Mouse (Mus musculus) lung, postnatal 25 days (tissue): Measurements from ENCODE around the gene Cbs.
A peak's percentile ranks its signal among the peaks of the same experiment; 100 is the strongest.
"Not testable (repeated sequence)": the region's sequence is repeated elsewhere in the genome, so short reads cannot be mapped to it uniquely, and the experiment has no call there.

ENCODE experiments used
- DNase-seq: peaks from one replicate; pipeline ENCODE4 v3.0.0; 2022; ENCODE audit warnings: low spot score

The Cbs gene

DNA sequence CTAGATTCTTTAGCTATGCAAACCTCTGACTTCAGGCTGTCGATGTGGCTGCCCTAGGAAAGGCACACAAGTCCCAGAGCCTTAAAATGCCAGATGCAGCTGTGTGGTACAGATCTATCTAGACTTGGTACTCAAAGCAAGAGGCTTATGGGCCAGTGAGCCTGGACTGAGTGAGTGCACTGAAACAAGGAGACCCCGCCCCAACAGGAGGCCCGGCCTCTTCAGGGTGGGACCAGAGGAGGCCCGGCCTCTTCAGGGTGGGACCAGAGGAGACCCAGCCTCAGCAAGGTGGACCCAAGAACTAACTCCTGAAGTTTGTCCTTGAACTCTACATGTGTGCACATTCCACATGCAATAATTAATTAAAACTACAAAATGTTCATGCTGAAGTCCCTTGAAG lies 5.9 kb upstream of the Cbs start:
- DNase-seq: no peak

- no peak for DNase-seq
Measured at GRCm38 (mm10) chr17:31642331-31642730, 5.3 kb upstream of the Cbs start.

DNA sequence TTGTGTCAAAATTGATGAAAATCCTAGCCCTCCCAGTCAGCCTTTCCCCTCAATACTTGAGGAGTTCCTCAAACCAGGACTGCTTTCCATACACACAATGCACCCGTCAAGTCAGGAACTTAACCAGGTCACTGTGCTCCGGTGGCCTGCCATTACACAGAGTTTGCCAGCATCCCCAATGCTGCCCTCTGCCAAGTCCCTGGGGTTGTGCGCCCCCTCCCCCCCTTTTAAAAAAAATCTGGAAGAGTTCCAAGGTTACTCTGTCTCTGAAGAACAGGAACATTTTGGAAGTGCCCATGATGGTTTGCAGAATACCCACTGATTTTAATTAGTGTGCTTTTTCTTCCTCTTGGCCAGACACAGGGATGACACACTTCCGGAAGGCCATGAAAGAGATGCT lies 2.6 kb upstream of the Cbs start:
- DNase-seq: no peak

DNA sequence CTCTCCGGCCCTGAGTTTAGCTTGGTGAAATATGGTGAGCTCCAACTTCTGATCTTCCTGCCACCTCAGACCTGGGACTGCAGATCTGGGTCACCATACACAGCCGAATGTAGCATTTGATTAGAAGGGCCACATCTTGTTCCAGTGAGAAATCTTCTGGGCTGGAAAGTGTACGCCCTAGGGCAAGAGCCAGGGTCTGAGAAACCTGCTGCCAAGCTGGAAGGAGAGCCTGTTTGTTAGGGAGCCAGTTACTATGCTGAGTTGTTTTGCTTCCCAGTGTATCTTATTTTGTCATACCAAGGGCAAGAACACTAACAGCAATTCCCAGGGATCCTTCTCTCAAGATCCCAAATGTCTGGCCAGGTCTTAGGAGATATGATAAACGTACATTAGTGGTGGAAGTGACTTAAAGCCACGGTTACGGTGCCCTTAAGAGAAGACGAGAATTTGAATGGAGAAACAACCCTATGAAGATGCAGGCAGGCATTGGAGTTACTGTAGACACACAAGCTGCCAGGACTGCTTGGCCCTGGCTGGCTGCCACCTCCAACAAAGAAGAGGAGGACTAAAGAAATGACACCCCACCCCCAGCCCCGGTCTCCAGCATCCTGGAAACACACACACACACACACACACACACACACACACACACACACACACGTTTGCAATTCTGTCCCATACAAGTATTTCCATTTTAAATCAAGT lies 980 bp upstream of the Cbs start:
- no peak for DNase-seq

GRCm38 (mm10) chr17:31636277-31636941 lies 629 bp downstream of the Cbs start:
- DNase-seq: no peak

- no peak for DNase-seq
Measured at GRCm38 (mm10) chr17:31635781-31636180, 1.3 kb downstream of the Cbs start.

DNA sequence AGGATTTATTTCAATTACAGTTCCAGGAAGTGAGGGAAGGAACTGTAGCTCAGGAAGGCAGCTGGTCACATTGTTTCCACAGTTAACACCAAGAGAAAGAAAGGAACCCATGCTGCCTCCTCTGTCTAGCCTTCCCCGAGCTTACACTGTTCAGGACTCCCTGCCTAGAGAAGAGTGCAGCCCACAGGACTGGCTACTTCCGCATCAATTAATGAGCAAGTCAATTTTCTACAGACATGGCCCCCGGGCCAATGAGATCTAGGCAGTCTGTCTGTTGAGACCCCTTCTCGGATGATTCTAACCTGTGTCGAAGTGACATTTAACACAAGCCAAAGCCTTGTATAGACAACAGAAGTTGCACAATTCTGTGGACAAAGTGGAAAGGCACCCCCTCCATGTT lies 2.1 kb downstream of the Cbs start:
- no peak for DNase-seq

DNA sequence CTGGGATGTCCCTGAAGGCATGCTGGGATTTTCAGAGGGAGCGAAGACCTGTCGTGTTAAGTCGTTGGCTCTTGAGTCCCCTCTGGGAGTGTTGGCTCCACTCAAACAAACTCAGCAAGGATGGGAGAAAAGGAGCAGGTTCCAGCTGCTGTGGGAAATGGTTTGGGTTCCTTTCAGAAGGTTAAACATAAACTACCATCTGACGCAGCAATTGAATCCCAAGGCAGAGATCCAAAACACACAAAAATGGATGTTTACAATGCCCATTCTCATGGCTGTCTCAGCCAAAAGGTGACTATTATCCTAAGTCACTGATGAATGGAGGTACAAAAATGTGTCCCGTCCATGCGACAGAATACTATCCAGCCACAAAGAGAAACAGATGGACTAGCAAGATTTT lies 4.0 kb downstream of the Cbs start:
- DNase-seq: no peak

GRCm38 (mm10) chr17:31631081-31631800 lies 5.8 kb downstream of the Cbs start:
- DNase-seq: no peak

DNA sequence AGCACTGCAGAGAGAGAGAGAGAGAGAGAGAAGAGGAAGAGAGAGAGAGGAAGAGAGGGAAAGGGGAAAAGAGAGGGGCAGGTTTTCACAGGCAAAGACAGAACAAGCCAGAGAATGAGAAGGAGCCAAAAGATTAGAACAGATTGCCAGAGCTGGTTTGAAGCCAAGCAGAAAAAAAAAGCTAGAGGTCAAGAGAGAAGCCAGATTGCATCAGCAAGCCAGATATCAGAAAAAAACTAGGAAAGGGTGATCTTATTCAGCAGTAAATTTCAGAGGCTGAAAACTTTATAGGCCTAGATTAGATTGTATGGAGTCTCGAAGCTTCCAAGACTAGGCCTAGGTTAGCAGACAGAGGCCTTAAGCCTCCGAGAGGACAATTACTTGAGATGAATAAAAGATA lies 9.1 kb downstream of the Cbs start:
- DNase-seq: no peak

DNA sequence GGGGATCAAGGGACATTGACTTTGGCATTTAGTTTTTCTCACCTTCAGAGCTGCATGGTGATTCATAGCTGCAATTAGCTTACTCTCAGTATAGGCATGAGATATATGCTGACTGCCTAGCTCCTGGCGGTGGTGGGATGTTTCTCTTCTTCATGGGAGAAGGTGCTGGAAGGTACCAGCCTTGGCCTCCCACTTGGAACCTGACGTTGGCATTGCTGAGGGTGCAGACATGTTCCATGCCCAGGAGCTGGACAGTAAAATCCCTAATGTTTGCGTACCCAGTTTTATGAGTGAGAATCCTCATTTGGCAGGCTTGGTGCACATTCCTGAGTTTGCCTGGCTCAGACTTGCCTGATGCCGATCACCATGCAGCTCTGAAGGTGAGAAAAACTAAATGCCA lies 13.9 kb downstream of the Cbs start:
- no peak for DNase-seq

DNA sequence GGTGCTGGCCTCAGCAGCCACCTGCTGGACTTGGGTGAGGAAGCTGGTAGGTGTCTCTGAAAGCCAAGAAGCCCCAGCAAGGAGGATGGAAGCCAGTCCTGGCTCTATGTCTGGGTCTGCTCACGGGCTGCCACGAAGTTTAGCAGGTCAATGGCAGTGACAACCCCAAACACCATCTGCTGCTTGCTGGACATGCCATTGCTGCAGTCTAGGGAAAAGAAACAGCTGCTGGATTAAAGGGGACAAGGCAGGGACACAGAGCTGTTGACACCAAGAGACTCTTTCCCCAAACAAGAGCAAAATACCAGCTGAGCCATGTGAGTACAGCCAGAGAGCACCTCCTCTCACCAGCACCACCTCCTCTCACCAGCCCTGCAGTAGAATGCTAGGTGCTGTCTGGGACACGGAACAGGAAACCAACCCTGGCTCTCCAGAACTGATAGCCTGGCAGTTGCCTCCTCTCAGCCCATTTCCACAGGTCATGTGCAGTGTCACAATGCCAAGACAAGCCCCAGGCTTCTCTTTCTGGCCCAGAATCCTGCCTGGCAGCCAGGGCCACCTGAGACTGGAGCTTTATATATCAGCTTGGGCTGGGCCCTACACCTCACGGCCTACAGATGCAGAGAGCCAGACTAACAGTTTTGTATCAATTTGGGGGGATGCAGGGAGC lies 23.8 kb downstream of the Cbs start:
- DNase-seq: no peak

DNA sequence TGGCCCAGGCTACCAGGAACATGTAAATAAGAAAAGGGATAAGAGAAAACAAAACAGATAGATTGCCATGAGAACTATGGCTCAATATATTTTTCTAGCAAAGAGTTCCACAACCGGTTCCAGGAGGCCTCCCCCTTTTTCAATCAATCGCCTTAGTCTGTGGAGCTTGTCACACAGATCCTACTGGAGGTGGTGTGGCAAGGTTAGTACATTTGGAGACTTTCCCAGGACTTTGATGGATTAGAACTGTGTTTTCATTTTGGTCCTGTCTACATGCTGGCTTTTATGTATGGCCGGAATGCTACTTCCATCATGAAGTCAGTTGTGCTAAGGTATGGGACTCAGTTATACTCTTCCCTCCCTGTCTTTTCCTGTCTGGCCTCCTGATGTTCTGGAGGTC lies 27.1 kb downstream of the Cbs start:
- no peak for DNase-seq

- DNase-seq: not testable (repeated sequence)
Measured at GRCm38 (mm10) chr17:31609173-31609572, 27.9 kb downstream of the Cbs start.

DNA sequence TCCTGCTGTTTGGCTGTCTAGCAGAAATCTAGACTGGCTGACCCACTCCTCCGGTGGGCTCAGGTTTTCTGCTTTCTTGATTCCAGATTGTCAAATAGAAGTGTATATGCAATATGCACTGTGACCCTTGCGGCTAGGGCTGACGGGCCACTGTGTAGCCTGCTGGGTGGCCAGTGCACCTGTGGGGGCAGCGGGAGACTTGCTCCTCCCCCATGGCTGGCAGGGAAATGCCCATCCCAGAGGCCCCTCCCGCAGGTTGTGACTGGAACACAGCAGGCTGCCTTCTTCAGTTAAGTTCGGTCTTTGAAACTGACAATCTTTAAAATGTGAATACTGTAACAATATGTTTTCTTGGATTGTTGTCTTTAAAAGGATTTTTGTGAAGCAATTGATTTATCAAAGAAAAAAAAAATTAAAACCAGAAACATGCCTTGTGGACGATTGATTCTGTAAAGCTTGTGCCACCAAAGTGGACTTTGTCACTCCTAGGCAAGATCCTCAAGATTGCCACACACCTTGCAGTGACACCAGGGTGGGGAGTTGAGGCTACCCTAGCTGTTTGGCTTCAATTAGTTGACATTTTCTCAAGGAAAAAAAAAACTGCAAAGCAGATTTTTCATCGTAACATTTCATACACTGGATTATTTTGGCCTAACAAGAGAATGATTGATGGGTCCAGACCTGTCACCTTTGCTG lies 29.6 kb downstream of the Cbs start:
- DNase-seq: no peak

- no peak for DNase-seq
Measured at GRCm38 (mm10) chr17:31606424-31606823, 30.6 kb downstream of the Cbs start.

- DNase-seq: no peak
Measured at GRCm38 (mm10) chr17:31598593-31598992, 38.4 kb downstream of the Cbs start.

GRCm38 (mm10) chr17:31597957-31598356 lies 39.1 kb downstream of the Cbs start:
- no peak for DNase-seq

- DNase-seq: no peak
Measured at GRCm38 (mm10) chr17:31595077-31595476, 42.0 kb downstream of the Cbs start.

DNA sequence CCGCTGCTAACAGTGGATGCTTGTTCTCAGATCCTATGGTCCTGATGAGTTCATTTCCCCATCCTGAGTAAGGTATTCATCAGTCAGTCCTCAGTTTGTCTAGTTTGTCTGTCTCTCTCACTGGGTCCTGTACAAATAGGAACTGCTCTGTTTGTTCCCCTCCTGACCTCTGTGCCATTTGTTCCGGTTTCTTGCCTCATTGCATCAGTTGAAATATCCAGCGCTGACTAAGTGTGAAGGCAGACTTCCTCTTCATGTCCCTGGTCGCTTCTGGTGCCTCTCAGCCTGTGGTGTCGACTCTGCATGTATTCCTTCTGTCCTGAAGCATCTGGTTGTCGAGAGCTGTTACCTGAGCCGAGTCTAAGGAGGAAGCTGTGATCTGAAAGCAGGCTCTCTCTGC lies 42.4 kb downstream of the Cbs start:
- peak; percentile 38 for DNase-seq

- DNase-seq: no peak
Measured at GRCm38 (mm10) chr17:31590846-31591245, 46.2 kb downstream of the Cbs start.

GRCm38 (mm10) chr17:31588726-31589125 lies 48.3 kb downstream of the Cbs start:
- no peak for DNase-seq
